Mouse (Mus musculus) MEL (cell line): ENCODE measurements around the gene Ddx18.

ENCODE experiments used
- POLR2A ChIP-seq, 2 experiments: IDR thresholded peaks; 2 replicates each; pipeline ENCODE4 v1.6.1; 2011 to 2012; ENCODE audit warnings: low read length in 2 of 2, mild to moderate bottlenecking in 2 of 2, control low read depth in 1 of 2, improper control_type of control experiment in 1 of 2, low read depth in 1 of 2, moderate library complexity in 1 of 2; ENCODE audit not compliant: control insufficient read depth in 1 of 2, insufficient read depth in 1 of 2, poor library complexity in 1 of 2
- ZNF384 ChIP-seq: IDR thresholded peaks from 2 replicates; pipeline ENCODE4 v1.6.1; 2012; ENCODE audit warnings: low read depth, mild to moderate bottlenecking, inconsistent platforms, low read length, improper control_type of control experiment

DNA sequence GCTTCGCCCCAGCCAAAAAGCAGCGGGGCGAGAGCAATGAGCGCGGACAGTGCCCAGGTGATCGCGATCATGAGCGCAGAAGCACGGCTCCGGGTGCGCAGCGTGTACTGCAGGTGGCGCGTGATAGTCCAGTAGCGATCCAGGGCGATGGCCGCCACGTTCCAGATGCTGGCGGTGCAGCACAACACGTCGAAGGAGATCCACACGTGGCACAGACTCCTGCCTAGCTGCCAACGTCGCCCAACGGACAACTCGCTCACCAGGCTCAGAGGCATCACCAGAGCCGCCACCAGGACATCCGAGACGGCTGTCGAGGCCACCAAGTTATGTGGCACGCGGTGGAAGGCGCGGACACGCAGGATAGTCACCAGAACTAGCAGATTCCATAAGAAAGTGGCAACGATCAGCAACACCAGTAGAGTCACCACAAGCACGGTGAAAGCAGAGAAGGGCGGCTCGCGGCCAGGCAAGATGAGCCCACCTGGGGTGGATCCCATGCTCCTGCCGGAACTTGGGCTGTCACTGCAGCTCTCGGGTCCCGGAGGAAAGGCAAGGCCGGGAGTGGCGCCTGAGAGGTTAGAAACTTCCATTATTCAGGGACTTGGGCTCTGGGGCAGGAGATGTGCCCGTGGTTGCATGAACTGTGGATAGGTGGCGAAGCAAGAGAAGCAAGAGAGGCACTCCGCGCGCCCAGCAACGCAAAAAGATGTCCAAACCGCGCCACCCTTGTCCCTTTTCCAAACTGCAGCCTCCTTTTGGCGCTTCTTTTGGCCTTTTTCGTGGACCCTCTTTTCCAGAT, 40.0 kb downstream of the Ddx18 start:
- TF ChIP-seq POLR2A (IDR thresholded peaks at IDR 0.05; ENCODE audit: control insufficient read depth in 1 of 2, insufficient read depth in 1 of 2, low read depth in 1 of 2, low read length in 2 of 2, poor library complexity in 1 of 2) (no peak), ZNF384 (no peak)
